Mouse (Mus musculus) limb, embryonic 10.5 days (tissue): ENCODE results near the gene Gm10282. TPM values are rescaled to one million over a fixed set of nuclear protein-coding genes. Genes with fewer than 3 reads are reported as not detected.

ENCODE experiments used
- DNase-seq: peaks from one replicate; pipeline ENCODE4 v3.0.0-alpha.2; 2017; ENCODE audit warnings: low spot score
- H3K27ac ChIP-seq: fragments of 300-500 bp; sonication (generic); 2 replicates; pipeline ENCODE4 v1.5.1; 2016; ENCODE audit warnings: mild to moderate bottlenecking
- H3K27me3 ChIP-seq: fragments of 300-500 bp; sonication (generic); 2 replicates; pipeline ENCODE4 v1.6.1; 2016; ENCODE audit warnings: low read depth, mild to moderate bottlenecking; ENCODE audit not compliant: poor library complexity, severe bottlenecking
- H3K36me3 ChIP-seq: fragments of 300-500 bp; sonication (generic); 2 replicates; pipeline ENCODE4 v1.6.1; 2016; ENCODE audit warnings: mild to moderate bottlenecking, moderate library complexity
- H3K4me1 ChIP-seq: fragments of 300-500 bp; sonication (generic); 2 replicates; pipeline ENCODE4 v1.6.1; 2016
- H3K4me3 ChIP-seq: fragments of 300-500 bp; sonication (generic); 2 replicates; pipeline ENCODE4 v1.5.1; 2016; ENCODE audit warnings: mild to moderate bottlenecking, moderate library complexity
- H3K9me3 ChIP-seq: fragments of 300-500 bp; sonication (generic); replicated peaks from 2 replicates; pipeline ENCODE4 v1.6.1; 2016; ENCODE audit warnings: mild to moderate bottlenecking
- WGBS: fragments of 180-500 bp; shearing (Covaris S2); methylation state at CpG from one replicate; pipeline ENCODE4 v1.1.7; 2016; 5-methylcytosine and 5-hydroxymethylcytosine counted together
- polyA plus RNA-seq: library from polyadenylated mRNA; unstranded; fragments of >200 nt; fragmentation: Nextera tagmentation; extraction: Ambion mirVana; gene quantifications from 2 replicates; pipeline ENCODE4 v1.2.1, GENCODE M21; 2016

Gm10282 gene
- polyA plus RNA-seq, 1 experiment from 2014 or later, result 29.2 TPM

GRCm38 (mm10) chr8:72261431-72261830, 43.6 kb downstream of the Gm10282 start:
- Histone ChIP-seq H3K4me3 (no peak overlapping the region), H3K27ac (no peak overlapping the region), H3K9me3 (no peaks in the 10 kb centered on the region), H3K36me3 (peaks cover 5% of the 10 kb centered on the region), H3K27me3 (no peaks in the 10 kb centered on the region), H3K4me1 (no peaks in the 10 kb centered on the region)
- DNase-seq, result no peak

GRCm38 (mm10) chr8:72261019-72261418, 44.0 kb downstream of the Gm10282 start:
- 38% methylated on average over 2 of the region's 2 CpGs for WGBS

GRCm38 (mm10) chr8:72260585-72260984, 44.5 kb downstream of the Gm10282 start:
- no peaks in the 10 kb centered on the region for H3K4me1 ChIP-seq
- H3K9me3 ChIP-seq, result no peaks in the 10 kb centered on the region
- no peak overlapping the region for H3K27ac ChIP-seq
- peaks cover 7% of the 10 kb centered on the region for H3K36me3 ChIP-seq
- H3K4me3 ChIP-seq, result no peak overlapping the region
- DNase-seq, result no peak
- no peaks in the 10 kb centered on the region for H3K27me3 ChIP-seq
- WGBS, result 67% methylated on average over 4 of the region's 4 CpGs

More at GRCm38 (mm10) chr8:72261019-72261418, 44.0 kb downstream of the Gm10282 start:
- no peaks in the 10 kb centered on the region for H3K27me3 ChIP-seq
- H3K4me3 ChIP-seq, result no peak overlapping the region
- no peak overlapping the region for H3K27ac ChIP-seq
- peak; percentile 60 for DNase-seq
- H3K36me3 ChIP-seq, result peaks cover 5% of the 10 kb centered on the region
- H3K4me1 ChIP-seq, result no peaks in the 10 kb centered on the region
- no peaks in the 10 kb centered on the region for H3K9me3 ChIP-seq

GRCm38 (mm10) chr8:72259862-72260261, 45.2 kb downstream of the Gm10282 start:
- no peaks in the 10 kb centered on the region for H3K27me3 ChIP-seq
- H3K27ac ChIP-seq, result no peak overlapping the region
- H3K36me3 ChIP-seq, result peaks cover 13% of the 10 kb centered on the region
- WGBS, result 72% methylated on average over 2 of the region's 2 CpGs
- no peaks in the 10 kb centered on the region for H3K9me3 ChIP-seq
- no peak for DNase-seq
- no peaks in the 10 kb centered on the region for H3K4me1 ChIP-seq
- H3K4me3 ChIP-seq, result no peak overlapping the region

- Histone ChIP-seq H3K36me3 (peaks cover 27% of the 10 kb centered on the region), H3K27ac (no peak overlapping the region), H3K9me3 (no peaks in the 10 kb centered on the region), H3K4me3 (no peak overlapping the region), H3K27me3 (no peaks in the 10 kb centered on the region), H3K4me1 (no peaks in the 10 kb centered on the region)
- no peak for DNase-seq
- 81% methylated on average over 1 of the region's 1 CpGs for WGBS
Measured at GRCm38 (mm10) chr8:72257902-72258238, 47.2 kb downstream of the Gm10282 start.

- H3K27me3 ChIP-seq, result no peaks in the 10 kb centered on the region
- H3K36me3 ChIP-seq, result peaks cover 32% of the 10 kb centered on the region
- no peak overlapping the region for H3K4me3 ChIP-seq
- no peaks in the 10 kb centered on the region for H3K9me3 ChIP-seq
- 51% methylated on average over 7 of the region's 7 CpGs for WGBS
- DNase-seq, result peak; percentile 55
- no peak overlapping the region for H3K27ac ChIP-seq
- no peaks in the 10 kb centered on the region for H3K4me1 ChIP-seq
Measured at GRCm38 (mm10) chr8:72257171-72257901, 47.7 kb downstream of the Gm10282 start.

Other genes starting within 250 kb of the Gm10282 start
- gene Olfr373, start 222.1 kb downstream of the Gm10282 start, polyA plus RNA-seq, result 0.04 TPM in 1 of 2 replicates, not detected in the other
- 0.04 TPM in 1 of 2 replicates, not detected in the other for gene Olfr374, start 198.2 kb downstream of the Gm10282 start, polyA plus RNA-seq
- gene Tpm4, start 170.3 kb downstream of the Gm10282 start, polyA plus RNA-seq, result 828 and 829 TPM in 2 replicates
- 137 and 139 TPM in 2 replicates for gene Rab8a, start 144.1 kb downstream of the Gm10282 start, polyA plus RNA-seq
- not detected in 2 replicates for gene Hsh2d, start 115.6 kb downstream of the Gm10282 start, polyA plus RNA-seq
- gene Cib3, start 92.4 kb downstream of the Gm10282 start, polyA plus RNA-seq, result not detected in 2 replicates
- gene Gm11034, start 91.6 kb downstream of the Gm10282 start, polyA plus RNA-seq, result not detected in 2 replicates
- 69.3 and 70.4 TPM in 2 replicates for gene Fam32a, start 85.5 kb downstream of the Gm10282 start, polyA plus RNA-seq
- gene Ap1m1, start 65.2 kb downstream of the Gm10282 start, polyA plus RNA-seq, result 132 and 144 TPM in 2 replicates
- 3.1 and 3.6 TPM in 2 replicates for gene Klf2, start 13.8 kb upstream of the Gm10282 start, polyA plus RNA-seq
- 75.3 and 85.1 TPM in 2 replicates for gene Eps15l1, start 116.2 kb upstream of the Gm10282 start, polyA plus RNA-seq
- gene Calr3, start 138.6 kb upstream of the Gm10282 start, polyA plus RNA-seq, result 0.54 and 0.90 TPM in 2 replicates
- gene 1700030K09Rik, start 138.6 kb upstream of the Gm10282 start, polyA plus RNA-seq, result 14.6 and 16.1 TPM in 2 replicates
- gene Cherp, start 170.0 kb upstream of the Gm10282 start, polyA plus RNA-seq, result 107 and 116 TPM in 2 replicates
- gene Slc35e1, start 187.4 kb upstream of the Gm10282 start, polyA plus RNA-seq, result 30.5 and 31.0 TPM in 2 replicates
- gene Med26, start 243.0 kb upstream of the Gm10282 start, polyA plus RNA-seq, result 21.5 and 22.5 TPM in 2 replicates